Mouse (Mus musculus): Measurements from ENCODE around the gene Nmnat3. TPM values are rescaled to one million over a fixed set of nuclear protein-coding genes. Genes with fewer than 3 reads are reported as not detected.

Gene Nmnat3
- polyA plus RNA-seq, 1 experiment: 7.1 TPM

- Histone ChIP-seq H3K36me3 (ENCODE audit: control insufficient read depth, insufficient read depth, low read length) (no peaks in the 10 kb centered on the region), H3K27ac (ENCODE audit: insufficient read depth, low read length) (no peak overlapping the region), H3K4me3 (ENCODE audit: extremely low read depth, insufficient read depth, insufficient read length) (no peak overlapping the region), H3K27me3 (ENCODE audit: control insufficient read depth, insufficient read depth, low read length) (peaks cover 5% of the 10 kb centered on the region), H3K4me1 (ENCODE audit: control insufficient read depth, insufficient read depth, insufficient read length) (no peaks in the 10 kb centered on the region)
- 56% methylated on average over 4 of the region's 4 CpGs for WGBS
- no peak for DNase-seq (ENCODE audit: low read depth in 1 of 2, low spot score in 2 of 2)
- no peak for TF ChIP-seq CTCF (IDR thresholded peaks at IDR 0.05; ENCODE audit: extremely low read depth, insufficient read depth, insufficient read length, insufficient replicate concordance)
- TF ChIP-seq POLR2A (IDR thresholded peaks at IDR 0.05; ENCODE audit: low read depth, low read length): no peak
Measured at GRCm38 (mm10) chr9:98423691-98424090, 136.5 kb downstream of the Nmnat3 start.

- H3K27me3 ChIP-seq (ENCODE audit: control insufficient read depth, insufficient read depth, low read length): peaks cover 5% of the 10 kb centered on the region
- WGBS: 12% methylated on average over 8 of the region's 8 CpGs
- H3K36me3 ChIP-seq (ENCODE audit: control insufficient read depth, insufficient read depth, low read length): no peaks in the 10 kb centered on the region
- H3K27ac ChIP-seq (ENCODE audit: insufficient read depth, low read length): no peak overlapping the region
- H3K4me3 ChIP-seq (ENCODE audit: extremely low read depth, insufficient read depth, insufficient read length): peak overlapping the region; percentile 11; the same call in 1 of the 2 replicates
- no peaks in the 10 kb centered on the region for H3K4me1 ChIP-seq (ENCODE audit: control insufficient read depth, insufficient read depth, insufficient read length)
- no peak for DNase-seq (ENCODE audit: low read depth in 1 of 2, low spot score in 2 of 2)
- TF ChIP-seq CTCF (IDR thresholded peaks at IDR 0.05; ENCODE audit: extremely low read depth, insufficient read depth, insufficient read length, insufficient replicate concordance): no peak
- no peak for TF ChIP-seq POLR2A (IDR thresholded peaks at IDR 0.05; ENCODE audit: low read depth, low read length)
Measured at GRCm38 (mm10) chr9:98424291-98424690, 137.1 kb downstream of the Nmnat3 start.

GRCm38 (mm10) chr9:98424725-98425210, 137.5 kb downstream of the Nmnat3 start:
- Histone ChIP-seq H3K27ac (ENCODE audit: insufficient read depth, low read length) (no peak overlapping the region), H3K27me3 (ENCODE audit: control insufficient read depth, insufficient read depth, low read length) (peaks cover 5% of the 10 kb centered on the region), H3K4me1 (ENCODE audit: control insufficient read depth, insufficient read depth, insufficient read length) (no peaks in the 10 kb centered on the region), H3K4me3 (ENCODE audit: extremely low read depth, insufficient read depth, insufficient read length) (peak overlapping the region; percentile 21; the same call in 1 of the 2 replicates), H3K36me3 (ENCODE audit: control insufficient read depth, insufficient read depth, low read length) (no peaks in the 10 kb centered on the region)
- DNase-seq (ENCODE audit: low read depth in 1 of 2, low spot score in 2 of 2): no peak
- TF ChIP-seq POLR2A (IDR thresholded peaks at IDR 0.05; ENCODE audit: low read depth, low read length) (no peak), CTCF (IDR thresholded peaks at IDR 0.05; ENCODE audit: extremely low read depth, insufficient read depth, insufficient read length, insufficient replicate concordance) (no peak)
- 4% methylated on average over 38 of the region's 42 CpGs for WGBS

GRCm38 (mm10) chr9:98425351-98425880, 138.2 kb downstream of the Nmnat3 start:
- H3K4me1 ChIP-seq (ENCODE audit: control insufficient read depth, insufficient read depth, insufficient read length): no peaks in the 10 kb centered on the region
- peaks cover 5% of the 10 kb centered on the region for H3K27me3 ChIP-seq (ENCODE audit: control insufficient read depth, insufficient read depth, low read length)
- DNase-seq (ENCODE audit: low read depth in 1 of 2, low spot score in 2 of 2): no peak
- no peaks in the 10 kb centered on the region for H3K36me3 ChIP-seq (ENCODE audit: control insufficient read depth, insufficient read depth, low read length)
- H3K27ac ChIP-seq (ENCODE audit: insufficient read depth, low read length): no peak overlapping the region
- TF ChIP-seq POLR2A (IDR thresholded peaks at IDR 0.05; ENCODE audit: low read depth, low read length) (no peak), CTCF (IDR thresholded peaks at IDR 0.05; ENCODE audit: extremely low read depth, insufficient read depth, insufficient read length, insufficient replicate concordance) (no peak)
- WGBS: 24% methylated on average over 19 of the region's 19 CpGs
- H3K4me3 ChIP-seq (ENCODE audit: extremely low read depth, insufficient read depth, insufficient read length): no peak overlapping the region

DNA sequence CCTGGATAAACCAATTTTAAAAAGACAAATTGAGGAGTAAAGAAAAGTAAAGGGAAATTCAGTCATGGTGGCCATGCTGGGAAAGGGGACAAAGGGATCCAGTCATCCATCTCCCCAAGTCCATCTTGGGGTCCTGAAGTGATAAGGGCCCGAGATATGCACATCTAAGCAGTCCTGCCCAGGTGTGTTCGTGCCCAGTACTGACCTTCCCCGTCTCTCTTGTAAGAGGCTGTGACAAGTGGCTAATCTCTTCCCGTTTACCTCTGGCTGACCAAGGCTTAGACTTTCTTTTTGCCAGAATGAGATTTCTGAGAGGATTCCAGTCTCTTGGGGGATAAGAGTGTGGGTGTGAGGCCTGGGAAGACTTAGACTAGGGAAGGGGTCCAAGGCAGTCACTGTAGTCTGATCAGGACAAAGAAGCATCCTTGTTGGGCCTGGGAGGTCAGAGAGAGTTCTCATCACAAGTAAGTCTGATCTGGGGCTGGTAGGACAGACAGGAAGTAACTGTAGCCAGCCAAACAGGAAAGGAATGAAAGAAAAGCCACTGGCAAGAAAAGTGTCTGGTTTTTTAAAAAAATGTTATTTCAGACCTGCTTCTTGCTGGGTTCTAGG, 140.8 kb downstream of the Nmnat3 start:
- Histone ChIP-seq H3K4me3 (ENCODE audit: extremely low read depth, insufficient read depth, insufficient read length) (no peak overlapping the region), H3K36me3 (ENCODE audit: control insufficient read depth, insufficient read depth, low read length) (no peaks in the 10 kb centered on the region), H3K4me1 (ENCODE audit: control insufficient read depth, insufficient read depth, insufficient read length) (no peaks in the 10 kb centered on the region), H3K27ac (ENCODE audit: insufficient read depth, low read length) (no peak overlapping the region), H3K27me3 (ENCODE audit: control insufficient read depth, insufficient read depth, low read length) (peaks cover 5% of the 10 kb centered on the region)
- DNase-seq (ENCODE audit: low read depth in 1 of 2, low spot score in 2 of 2): no peak
- 78% methylated on average over 4 of the region's 4 CpGs for WGBS
- no peak for TF ChIP-seq CTCF (IDR thresholded peaks at IDR 0.05; ENCODE audit: extremely low read depth, insufficient read depth, insufficient read length, insufficient replicate concordance)
- TF ChIP-seq POLR2A (IDR thresholded peaks at IDR 0.05; ENCODE audit: low read depth, low read length): no peak

GRCm38 (mm10) chr9:98428783-98429182, 141.5 kb downstream of the Nmnat3 start:
- WGBS: 78% methylated on average over 8 of the region's 8 CpGs
- Histone ChIP-seq H3K36me3 (ENCODE audit: control insufficient read depth, insufficient read depth, low read length) (no peaks in the 10 kb centered on the region), H3K4me3 (ENCODE audit: extremely low read depth, insufficient read depth, insufficient read length) (no peak overlapping the region), H3K27ac (ENCODE audit: insufficient read depth, low read length) (no peak overlapping the region), H3K27me3 (ENCODE audit: control insufficient read depth, insufficient read depth, low read length) (peaks cover 5% of the 10 kb centered on the region), H3K4me1 (ENCODE audit: control insufficient read depth, insufficient read depth, insufficient read length) (no peaks in the 10 kb centered on the region)
- TF ChIP-seq CTCF (IDR thresholded peaks at IDR 0.05; ENCODE audit: extremely low read depth, insufficient read depth, insufficient read length, insufficient replicate concordance): no peak
- DNase-seq (ENCODE audit: low read depth in 1 of 2, low spot score in 2 of 2): no peak

- H3K4me1 ChIP-seq (ENCODE audit: control insufficient read depth, insufficient read depth, insufficient read length): no peaks in the 10 kb centered on the region
- H3K36me3 ChIP-seq (ENCODE audit: control insufficient read depth, insufficient read depth, low read length): no peaks in the 10 kb centered on the region
- H3K4me3 ChIP-seq (ENCODE audit: extremely low read depth, insufficient read depth, insufficient read length): no peak overlapping the region
- H3K27me3 ChIP-seq (ENCODE audit: control insufficient read depth, insufficient read depth, low read length): peaks cover 2% of the 10 kb centered on the region; the same call in 1 of the 2 replicates
- no peak for DNase-seq (ENCODE audit: low read depth in 1 of 2, low spot score in 2 of 2)
- TF ChIP-seq CTCF (IDR thresholded peaks at IDR 0.05; ENCODE audit: extremely low read depth, insufficient read depth, insufficient read length, insufficient replicate concordance) (no peak), POLR2A (IDR thresholded peaks at IDR 0.05; ENCODE audit: low read depth, low read length) (no peak)
- WGBS: 64% methylated on average over 7 of the region's 7 CpGs
- no peak overlapping the region for H3K27ac ChIP-seq (ENCODE audit: insufficient read depth, low read length)
Measured at GRCm38 (mm10) chr9:98429806-98430205, 142.6 kb downstream of the Nmnat3 start.

Data from spleen, adult 2 months (tissue).